18 mouse cellular contexts compared by ENCODE assay signal in the genomic region with DNA sequence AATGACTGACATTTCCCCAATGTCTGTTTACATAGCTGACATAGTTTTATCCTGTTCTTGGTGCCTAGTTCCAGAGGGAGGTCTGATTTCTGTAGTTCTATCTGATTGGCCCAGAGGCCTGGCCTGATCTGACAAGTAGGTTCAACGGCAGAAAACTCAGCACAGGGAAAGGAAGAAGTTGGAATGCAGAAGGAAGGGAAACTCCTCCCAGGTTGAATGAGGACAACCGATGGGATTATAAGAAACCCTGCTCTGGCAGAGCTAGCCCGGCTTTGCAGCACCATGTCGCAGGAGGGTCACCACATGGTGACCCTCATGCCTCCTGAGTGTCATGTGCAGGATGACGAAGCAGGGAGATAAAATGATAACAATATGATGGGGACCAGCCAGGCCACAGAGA.
"Had no signal": no experiment of that assay in that cellular context is flagged by ENCODE, and none has a peak within 500 bp of the region (broad histone marks: within the 10 kb centered on the region; RNA-seq: fewer than 3 reads in every experiment).

No protein-coding gene starts in this region.

- H3K36me3 ChIP-seq: heart, embryonic 13.5 days; heart, embryonic 15.5 days; hindbrain, embryonic 10.5 days; hindbrain, embryonic 12.5 days; intestine, embryonic 15.5 days; limb, embryonic 13.5 days; limb, embryonic 15.5 days; liver, embryonic 12.5 days had no signal

- H3K4me1 ChIP-seq: hindbrain, embryonic 12.5 days; liver, embryonic 12.5 days had no signal

- H3K4me3 ChIP-seq: gastrocnemius, adult 2 months; heart, adult 2 months; heart, embryonic 13.5 days; heart, embryonic 15.5 days; hindbrain, embryonic 10.5 days; hindbrain, embryonic 12.5 days; intestine, embryonic 15.5 days; layer of hippocampus, adult 2 months; limb, embryonic 13.5 days; limb, embryonic 15.5 days; liver, embryonic 12.5 days had no signal

- H3K27me3 ChIP-seq: heart, embryonic 13.5 days; hindbrain, embryonic 12.5 days; intestine, embryonic 15.5 days; limb, embryonic 13.5 days; limb, embryonic 15.5 days; liver, embryonic 12.5 days had no signal

- DNase-seq: gastrocnemius, adult 2 months; gastrocnemius, postnatal 10 days; gastrocnemius, postnatal 25 days; heart, postnatal 36 days; layer of hippocampus, postnatal 36 days; left cerebral cortex, postnatal 4 days had no signal

- H3K27ac ChIP-seq: gastrocnemius, adult 2 months; heart, adult 2 months; heart, embryonic 13.5 days; heart, embryonic 15.5 days; hindbrain, embryonic 10.5 days; hindbrain, embryonic 12.5 days; hindbrain, embryonic 14.5 days; intestine, embryonic 15.5 days; kidney, postnatal 0 days; layer of hippocampus, adult 2 months; limb, embryonic 13.5 days; limb, embryonic 15.5 days; liver, embryonic 12.5 days had no signal

- H3K9me3 ChIP-seq: heart, embryonic 13.5 days; heart, embryonic 15.5 days; hindbrain, embryonic 10.5 days; hindbrain, embryonic 12.5 days; intestine, embryonic 15.5 days; limb, embryonic 13.5 days; limb, embryonic 15.5 days; liver, embryonic 12.5 days had no signal
